Comparison of ENCODE assay signal across 9 mouse cellular contexts in genomic region chr2:67332211-67332610, GRCm38 (mm10).
A peak's percentile ranks its signal among the peaks of the same experiment; 100 is the strongest.
DNase-seq lines count a peak whose midpoint lies in the region; ATAC-seq lines count a peak whose summit lies in the region.
"Had no signal": no experiment of that assay in that cellular context is flagged by ENCODE, and none has a peak within 500 bp of the region (broad histone marks: within the 10 kb centered on the region; RNA-seq: fewer than 3 reads in every experiment).

No protein-coding gene starts in this region.

- H3K4me3 ChIP-seq in hindbrain, embryonic 14.5 days (replicated peaks; ENCODE audit: low read length), result no peak overlapping the region
- no peak overlapping the region for H3K4me3 ChIP-seq in hindbrain, embryonic 10.5 days
- no peak overlapping the region for H3K4me3 ChIP-seq in heart, embryonic 16.5 days (ENCODE audit: low read length)
- H3K4me3 ChIP-seq in lung, embryonic 16.5 days (ENCODE audit: low read length), result no peak overlapping the region
- H3K4me3 ChIP-seq in midbrain, embryonic 10.5 days, result no peak overlapping the region

- no peak overlapping the region for H3K4me2 ChIP-seq in hindbrain, embryonic 14.5 days (replicated peaks)
- no peak overlapping the region for H3K4me2 ChIP-seq in heart, embryonic 16.5 days (ENCODE audit: low read depth, low read length)
- H3K4me2 ChIP-seq in lung, embryonic 16.5 days (ENCODE audit: low read depth, low read length), result no peak overlapping the region

- no peak overlapping the region for H3K9ac ChIP-seq in hindbrain, embryonic 14.5 days
- H3K9ac ChIP-seq in heart, embryonic 16.5 days (ENCODE audit: low read length), result no peak overlapping the region
- H3K9ac ChIP-seq in lung, embryonic 16.5 days (ENCODE audit: low read length), result no peak overlapping the region

- no peaks in the 10 kb centered on the region for H3K36me3 ChIP-seq in hindbrain, embryonic 14.5 days (replicated peaks; ENCODE audit: control insufficient read depth, insufficient read depth)
- no peaks in the 10 kb centered on the region for H3K36me3 ChIP-seq in hindbrain, embryonic 10.5 days
- no peaks in the 10 kb centered on the region for H3K36me3 ChIP-seq in heart, embryonic 16.5 days (ENCODE audit: control insufficient read depth, insufficient read depth)
- no peaks in the 10 kb centered on the region for H3K36me3 ChIP-seq in lung, embryonic 16.5 days (ENCODE audit: control insufficient read depth, insufficient read depth, low read length)
- H3K36me3 ChIP-seq in midbrain, embryonic 10.5 days, result no peaks in the 10 kb centered on the region
- H3K36me3 ChIP-seq: G1E had no signal

- WGBS in hindbrain, embryonic 14.5 days, result 63% methylated on average over 2 of the region's 2 CpGs
- WGBS in hindbrain, embryonic 10.5 days, result 84% methylated on average over 2 of the region's 2 CpGs
- WGBS in heart, embryonic 16.5 days, result 33% methylated on average over 2 of the region's 2 CpGs
- WGBS in lung, embryonic 16.5 days, result 27% methylated on average over 2 of the region's 2 CpGs
- WGBS in midbrain, embryonic 10.5 days, result 86% methylated on average over 2 of the region's 2 CpGs

- H3K4me1 ChIP-seq in hindbrain, embryonic 14.5 days (replicated peaks; ENCODE audit: control insufficient read depth, insufficient read depth, low read length), result no peaks in the 10 kb centered on the region
- no peaks in the 10 kb centered on the region for H3K4me1 ChIP-seq in hindbrain, embryonic 10.5 days (replicated peaks)
- H3K4me1 ChIP-seq in heart, embryonic 16.5 days (ENCODE audit: control insufficient read depth, insufficient read depth, low read length), result no peaks in the 10 kb centered on the region
- H3K4me1 ChIP-seq in lung, embryonic 16.5 days (replicated peaks; ENCODE audit: control insufficient read depth, insufficient read depth, low read length), result no peaks in the 10 kb centered on the region
- no peaks in the 10 kb centered on the region for H3K4me1 ChIP-seq in midbrain, embryonic 10.5 days

- H3K9me3 ChIP-seq in hindbrain, embryonic 14.5 days (ENCODE audit: control insufficient read depth, low read length), result no peaks in the 10 kb centered on the region
- no peaks in the 10 kb centered on the region for H3K9me3 ChIP-seq in hindbrain, embryonic 10.5 days
- no peaks in the 10 kb centered on the region for H3K9me3 ChIP-seq in heart, embryonic 16.5 days (replicated peaks; ENCODE audit: control insufficient read depth, low read length)
- no peaks in the 10 kb centered on the region for H3K9me3 ChIP-seq in lung, embryonic 16.5 days (ENCODE audit: control insufficient read depth, low read length)
- no peaks in the 10 kb centered on the region for H3K9me3 ChIP-seq in midbrain, embryonic 10.5 days (replicated peaks)
- H3K9me3 ChIP-seq: G1E had no signal

- H3K27me3 ChIP-seq in hindbrain, embryonic 14.5 days (ENCODE audit: control insufficient read depth, insufficient read depth, low read length), result no peaks in the 10 kb centered on the region
- H3K27me3 ChIP-seq in hindbrain, embryonic 10.5 days (ENCODE audit: insufficient read depth, poor library complexity, severe bottlenecking), result no peaks in the 10 kb centered on the region
- no peaks in the 10 kb centered on the region for H3K27me3 ChIP-seq in heart, embryonic 16.5 days (ENCODE audit: control insufficient read depth, insufficient read depth, low read length)
- no peaks in the 10 kb centered on the region for H3K27me3 ChIP-seq in lung, embryonic 16.5 days (ENCODE audit: control insufficient read depth, insufficient read depth, low read depth, low read length)
- H3K27me3 ChIP-seq in midbrain, embryonic 10.5 days (ENCODE audit: low read depth, poor library complexity, severe bottlenecking), result no peaks in the 10 kb centered on the region

- 0 out of 2 replicates have a peak, but pooled peaks have one; percentile 57 for ATAC-seq in hindbrain, embryonic 14.5 days (ENCODE audit: low FRiP score)
- 0 out of 2 replicates have a peak, but pooled peaks have one; percentile 55 for ATAC-seq in heart, embryonic 16.5 days (replicated peaks; ENCODE audit: extremely low read depth, insufficient read depth, low FRiP score)
- ATAC-seq in lung, embryonic 16.5 days (ENCODE audit: low read depth), result peak; percentile 68
- ATAC-seq in cerebellum, adult (ENCODE audit: insufficient number of reproducible peaks, low FRiP score, low TSS enrichment), result no peak

- H3K27ac ChIP-seq in hindbrain, embryonic 14.5 days, result no peak overlapping the region
- H3K27ac ChIP-seq in hindbrain, embryonic 10.5 days, result no peak overlapping the region
- no peak overlapping the region for H3K27ac ChIP-seq in heart, embryonic 16.5 days (ENCODE audit: low read length)
- H3K27ac ChIP-seq in lung, embryonic 16.5 days (ENCODE audit: low read length), result 0 out of 2 replicates have a peak overlapping the region, but pooled peaks have one; percentile 27
- H3K27ac ChIP-seq in midbrain, embryonic 10.5 days (replicated peaks), result no peak overlapping the region

- DNase-seq in hindbrain, embryonic 14.5 days (ENCODE audit: low spot score), result peak; percentile 64
- no peak for DNase-seq in hindbrain, embryonic 10.5 days (ENCODE audit: low spot score)
- peak; percentile 48 for DNase-seq in adrenal gland, postnatal 14 days
- no peak for DNase-seq in spleen, postnatal 4 days (ENCODE audit: low spot score in 2 of 2)
- no peak for DNase-seq in midbrain, embryonic 10.5 days (ENCODE audit: low spot score)

Comparison
In these comparisons a context has a peak if more than half of its experiments do, and no peak if none do; other contexts are left out.
1. DNase-seq: peak in hindbrain, embryonic 14.5 days (single experiment) and adrenal gland, postnatal 14 days (single experiment); none in hindbrain, embryonic 10.5 days (single experiment), spleen, postnatal 4 days (0 of 2) and midbrain, embryonic 10.5 days (single experiment).